ENCODE assay signal across 28 mouse cellular contexts in genomic region chr13:108007861-108008260, GRCm38 (mm10). TPM values are rescaled to one million over a fixed set of nuclear protein-coding genes. Genes with fewer than 3 reads are reported as not detected.
DNase-seq lines count a peak whose midpoint lies in the region; ATAC-seq and TF ChIP-seq lines count a peak whose summit lies in the region.
"Had no signal": no experiment of that assay in that cellular context is flagged by ENCODE, and none has a peak within 500 bp of the region (broad histone marks: within the 10 kb centered on the region; RNA-seq: fewer than 3 reads in every experiment).

No protein-coding gene starts in this region.

- no peak for TF ChIP-seq RAD21 in MEL (IDR thresholded peaks at IDR 0.05; ENCODE audit: low read depth, low read length)

- H3K36me3 ChIP-seq in kidney, postnatal 0 days (ENCODE audit: insufficient read depth, low read length) = no peaks in the 10 kb centered on the region
- H3K36me3 ChIP-seq in kidney, adult 2 months (ENCODE audit: control insufficient read depth, insufficient read depth, low read length) = no peaks in the 10 kb centered on the region
- no peaks in the 10 kb centered on the region for H3K36me3 ChIP-seq in MEL (ENCODE audit: control insufficient read depth in 1 of 2, insufficient read depth in 2 of 2, low read length in 2 of 2)
- no peaks in the 10 kb centered on the region for H3K36me3 ChIP-seq in embryonic facial prominence, embryonic 10.5 days (replicated peaks)
- H3K36me3 ChIP-seq: forebrain, embryonic 12.5 days; forebrain, embryonic 15.5 days; G1E; heart, embryonic 12.5 days; heart, embryonic 15.5 days; hindbrain, embryonic 10.5 days; hindbrain, embryonic 13.5 days; intestine, embryonic 15.5 days had no signal

- no peak overlapping the region for H3K4me3 ChIP-seq in kidney, postnatal 0 days (replicated peaks; ENCODE audit: low read depth, low read length)
- no peak overlapping the region for H3K4me3 ChIP-seq in kidney, adult 2 months (ENCODE audit: insufficient read depth, low read depth, low read length)
- no peak overlapping the region for H3K4me3 ChIP-seq in MEL (ENCODE audit: control insufficient read depth in 1 of 2, insufficient read depth in 1 of 2, low read depth in 2 of 2, low read length in 2 of 2)
- no peak overlapping the region for H3K4me3 ChIP-seq in embryonic facial prominence, embryonic 10.5 days
- H3K4me3 ChIP-seq: forebrain, embryonic 12.5 days; forebrain, embryonic 15.5 days; heart, embryonic 12.5 days; heart, embryonic 15.5 days; hindbrain, embryonic 10.5 days; hindbrain, embryonic 13.5 days; intestine, embryonic 15.5 days had no signal

- TF ChIP-seq EP300 in MEL (IDR thresholded peaks at IDR 0.05; ENCODE audit: low read depth in 1 of 2, low read length in 2 of 2) = no peak

- no peak for ATAC-seq in kidney, postnatal 0 days (replicated peaks; ENCODE audit: low FRiP score, low read depth)
- ATAC-seq: activated CD4-positive, CD25-positive, alpha-beta regulatory T cell, adult 4 months; forebrain, embryonic 15.5 days; hindbrain, embryonic 16.5 days; intestine, embryonic 15.5 days had no signal

- no peaks in the 10 kb centered on the region for H3K79me2 ChIP-seq in MEL (ENCODE audit: control insufficient read depth, insufficient read depth, low read length, poor library complexity)

- no peak overlapping the region for H3K27ac ChIP-seq in kidney, postnatal 0 days
- H3K27ac ChIP-seq in kidney, adult 2 months (ENCODE audit: insufficient read depth, low read depth, low read length) = no peak overlapping the region
- H3K27ac ChIP-seq in MEL (ENCODE audit: control insufficient read depth, low read depth, low read length) = no peak overlapping the region
- no peak overlapping the region for H3K27ac ChIP-seq in embryonic facial prominence, embryonic 10.5 days (replicated peaks)
- H3K27ac ChIP-seq: forebrain, embryonic 12.5 days; forebrain, embryonic 15.5 days; heart, embryonic 15.5 days; hindbrain, embryonic 10.5 days; hindbrain, embryonic 13.5 days; intestine, embryonic 15.5 days had no signal

- H3K27me3 ChIP-seq in kidney, postnatal 0 days (ENCODE audit: insufficient read depth, low read length) = no peaks in the 10 kb centered on the region
- no peaks in the 10 kb centered on the region for H3K27me3 ChIP-seq in kidney, adult 2 months (replicated peaks; ENCODE audit: control insufficient read depth, insufficient read depth, low read length)
- H3K27me3 ChIP-seq in MEL (ENCODE audit: control insufficient read depth in 1 of 2, insufficient read depth in 2 of 2, low read length in 2 of 2) = no peaks in the 10 kb centered on the region
- no peaks in the 10 kb centered on the region for H3K27me3 ChIP-seq in embryonic facial prominence, embryonic 10.5 days (replicated peaks; ENCODE audit: low read depth, poor library complexity, severe bottlenecking)
- H3K27me3 ChIP-seq: forebrain, embryonic 12.5 days; forebrain, embryonic 15.5 days; heart, embryonic 12.5 days; heart, embryonic 15.5 days; hindbrain, embryonic 13.5 days; intestine, embryonic 15.5 days had no signal

- peak; percentile 28 for DNase-seq in kidney, postnatal 0 days (ENCODE audit: low spot score)
- DNase-seq in kidney, adult 2 months = no peak
- DNase-seq in MEL (ENCODE audit: low read depth, low spot score) = no peak
- DNase-seq in fat pad, adult 2 months (ENCODE audit: extremely low read depth, low read depth, low spot score) = peak; percentile 68
- DNase-seq in spleen, postnatal 4 days (ENCODE audit: low spot score in 2 of 2) = no peak
- no peak for DNase-seq in yolk sac, embryonic 10.5 days (ENCODE audit: low spot score)
- DNase-seq in embryonic facial prominence, embryonic 10.5 days (ENCODE audit: low spot score) = no peak
- DNase-seq: adrenal gland, postnatal 10 days; cerebellum, adult 11 months; cerebellum, adult 8-10 months; cerebellum, postnatal 10 days; cerebellum, postnatal 36 days; embryo, embryonic 11 days; gastrocnemius, postnatal 10 days; heart, adult 18-20 months; heart, postnatal 10 days; heart, postnatal 36 days; kidney, adult 11 months had no signal

- no peak overlapping the region for H3K9ac ChIP-seq in kidney, postnatal 0 days (ENCODE audit: low read depth, low read length)
- H3K9ac ChIP-seq in MEL (ENCODE audit: control insufficient read depth, low read depth, low read length, poor library complexity, severe bottlenecking) = no peak overlapping the region
- H3K9ac ChIP-seq: forebrain, embryonic 12.5 days; forebrain, embryonic 15.5 days; heart, embryonic 12.5 days; heart, embryonic 15.5 days; hindbrain, embryonic 13.5 days; intestine, embryonic 15.5 days had no signal

- TF ChIP-seq CTCF in kidney, postnatal 0 days (IDR thresholded peaks at IDR 0.05; ENCODE audit: low read depth) = no peak
- TF ChIP-seq CTCF in kidney, adult 2 months (conservative IDR thresholded peaks at IDR 0.05; ENCODE audit: insufficient read depth, insufficient read length, low read depth, low read length) = no peak
- no peak for TF ChIP-seq CTCF in MEL (IDR thresholded peaks at IDR 0.05 in 2 of 3, conservative IDR thresholded peaks at IDR 0.05 in 1 of 3; ENCODE audit: control insufficient read depth in 1 of 3, insufficient read depth in 1 of 3, low read depth in 2 of 3, low read length in 3 of 3, poor library complexity in 1 of 3, severe bottlenecking in 1 of 3)

- H3K4me1 ChIP-seq in kidney, postnatal 0 days (replicated peaks; ENCODE audit: insufficient read depth, low read length) = no peaks in the 10 kb centered on the region
- H3K4me1 ChIP-seq in kidney, adult 2 months (ENCODE audit: control insufficient read depth, insufficient read depth, low read length) = no peaks in the 10 kb centered on the region
- H3K4me1 ChIP-seq in MEL (ENCODE audit: control insufficient read depth in 1 of 2, insufficient read depth in 2 of 2, low read length in 2 of 2) = no peaks in the 10 kb centered on the region
- H3K4me1 ChIP-seq in embryonic facial prominence, embryonic 10.5 days = 0 out of 2 replicates have a peak, but pooled peaks cover 3% of the 10 kb centered on the region
- H3K4me1 ChIP-seq: forebrain, embryonic 12.5 days; forebrain, embryonic 15.5 days; heart, embryonic 12.5 days; heart, embryonic 15.5 days; hindbrain, embryonic 10.5 days; hindbrain, embryonic 13.5 days; intestine, embryonic 15.5 days had no signal

- H3K4me2 ChIP-seq in kidney, postnatal 0 days (ENCODE audit: low read length) = no peak overlapping the region
- H3K4me2 ChIP-seq: forebrain, embryonic 12.5 days; forebrain, embryonic 15.5 days; heart, embryonic 12.5 days; heart, embryonic 15.5 days; hindbrain, embryonic 13.5 days; intestine, embryonic 15.5 days had no signal

- no peak for TF ChIP-seq POLR2A in kidney, adult 2 months (IDR thresholded peaks at IDR 0.05; ENCODE audit: low read depth, low read length)
- TF ChIP-seq POLR2A in MEL (IDR thresholded peaks at IDR 0.05; ENCODE audit: control insufficient read depth in 1 of 2, insufficient read depth in 1 of 2, low read depth in 1 of 2, low read length in 2 of 2, poor library complexity in 1 of 2) = no peak

- H3K9me3 ChIP-seq in kidney, postnatal 0 days (replicated peaks; ENCODE audit: low read length) = no peaks in the 10 kb centered on the region
- H3K9me3 ChIP-seq in MEL (replicated peaks; ENCODE audit: insufficient read depth, low read length) = no peaks in the 10 kb centered on the region
- peaks cover 12% of the 10 kb centered on the region; the same call in 1 of the 2 replicates for H3K9me3 ChIP-seq in embryonic facial prominence, embryonic 10.5 days
- H3K9me3 ChIP-seq: forebrain, embryonic 12.5 days; forebrain, embryonic 15.5 days; heart, embryonic 15.5 days; intestine, embryonic 15.5 days had no signal

- WGBS in kidney, postnatal 0 days = 67% methylated on average over 4 of the region's 4 CpGs
- WGBS in kidney, adult 2 months = 59% methylated on average over 4 of the region's 4 CpGs
- 87% methylated on average over 4 of the region's 4 CpGs for WGBS in embryonic facial prominence, embryonic 10.5 days

TF ChIP-seq in MEL, 35 proteins besides CTCF, POLR2A, EP300 and RAD21:
- no peak for TF ChIP-seq ETS1 (IDR thresholded peaks at IDR 0.05; ENCODE audit: low read depth, low read length)
- no peak for TF ChIP-seq USF2 (IDR thresholded peaks at IDR 0.05; ENCODE audit: borderline replicate concordance in 1 of 2, insufficient read depth in 1 of 2, low read depth in 1 of 2, low read length in 2 of 2)
- no peak for TF ChIP-seq MAZ (IDR thresholded peaks at IDR 0.05; ENCODE audit: low read depth, low read length)
- no peak for TF ChIP-seq CHD1 (IDR thresholded peaks at IDR 0.05; ENCODE audit: low read depth, low read length)
- no peak for TF ChIP-seq USF1 (IDR thresholded peaks at IDR 0.05; ENCODE audit: low read depth, low read length)
- TF ChIP-seq MAX (IDR thresholded peaks at IDR 0.05; ENCODE audit: low read length) = no peak
- peak; percentile 48; the same call in 1 of the 2 replicates for TF ChIP-seq ZNF384 (IDR thresholded peaks at IDR 0.05; ENCODE audit: low read depth, low read length)
TF ChIP-seq in MEL: peak in this region for 1.

RNA-seq across cellular contexts. Expression of gene Smim15, which starts 36.4 kb away (rescaled TPM):
- polyA plus RNA-seq in kidney, postnatal 0 days (2015; fragmentation: Nextera tagmentation; extraction: Ambion mirVana) = 90.2 and 95.4 TPM in 2 replicates
- polyA plus RNA-seq in kidney, adult 2 months (2012; rRNA removed) = 7.9 and 12.5 TPM in 2 replicates
- total RNA-seq in MEL (2012; rRNA removed) = 69.6 and 73.4 TPM in 2 replicates
- polyA plus RNA-seq in MEL (2012; ENCODE audit: insufficient read depth in 1 of 2, insufficient read length in 2 of 2, low read depth in 1 of 2, low replicate concordance in 2 of 2, missing spikeins in 1 of 2) = 100 to 1,000 TPM in 1 of 2 experiments, not detected in 1; 122 TPM
- polyA plus RNA-seq in embryonic facial prominence, embryonic 10.5 days (2016; fragmentation: Nextera tagmentation; extraction: Ambion mirVana) = 51.6 and 55.2 TPM in 2 replicates

Comparison
In these comparisons a context has a peak if more than half of its experiments do, and no peak if none do; other contexts are left out.
1. DNase-seq: peak in kidney, postnatal 0 days (single experiment) and fat pad, adult 2 months (single experiment); none in kidney, adult 2 months (single experiment), MEL (single experiment), spleen, postnatal 4 days (0 of 2), yolk sac, embryonic 10.5 days (single experiment) and embryonic facial prominence, embryonic 10.5 days (single experiment).